Mouse (Mus musculus) gastrocnemius, adult 2 months (tissue): Measurements from ENCODE around the gene Anks1b. TPM values are rescaled to one million over a fixed set of nuclear protein-coding genes. Genes with fewer than 3 reads are reported as not detected.

Experiments
- DNase-seq: peaks from one replicate; pipeline ENCODE4 v3.0.0; 2022
- H3K27ac ChIP-seq: fragments of 200-600 bp; 2 replicates; pipeline ENCODE4 v1.8.1; 2022; ENCODE audit warnings: mild to moderate bottlenecking
- H3K4me3 ChIP-seq: fragments of 200-600 bp; 2 replicates; pipeline ENCODE4 v1.8.1; 2022; ENCODE audit warnings: mild to moderate bottlenecking, moderate library complexity
- CTCF ChIP-seq: fragments of 200-600 bp; IDR thresholded peaks from 2 replicates; pipeline ENCODE4 v1.8.1; 2022; ENCODE audit warnings: antibody characterized with exemption, mild to moderate bottlenecking, moderate library complexity
- intact Hi-C: fragments of 180-260 bp; cut with DNase I; formaldehyde crosslinking; loops from one replicate; pipeline ENCODE4 v1.15.1; 2025
- total RNA-seq, 2 experiments: library from RNA; stranded (reverse); gene quantifications; 2 replicates each; pipeline ENCODE4 v1.2.3; 2021

Anks1b gene
- total RNA-seq, 2 experiments from 2014 or later = 0.20 to 0.22 TPM

- Histone ChIP-seq H3K4me3 (no peak overlapping the region), H3K27ac (no peak overlapping the region)
- intact Hi-C loops = no loop called here
- no peak for DNase-seq
- no peak for TF ChIP-seq CTCF
Observed at GRCm38 (mm10) chr10:90839611-90840335, 966.5 kb downstream of the Anks1b start.

- DNase-seq = no peak
- intact Hi-C loops = no loop called here
- Histone ChIP-seq H3K4me3 (no peak overlapping the region), H3K27ac (no peak overlapping the region)
- no peak for TF ChIP-seq CTCF
Observed at GRCm38 (mm10) chr10:90842398-90842797, 969.1 kb downstream of the Anks1b start.

- intact Hi-C loops = no loop called here
- no peak for TF ChIP-seq CTCF
Observed at GRCm38 (mm10) chr10:90851077-90851476, 977.8 kb downstream of the Anks1b start.

GRCm38 (mm10) chr10:90851999-90852398 is 978.7 kb downstream of the Anks1b start:
- no peak for DNase-seq
- no peak for TF ChIP-seq CTCF
- Histone ChIP-seq H3K4me3 (no peak overlapping the region), H3K27ac (no peak overlapping the region)
- intact Hi-C loops = no loop called here

More at GRCm38 (mm10) chr10:90851077-90851476, 977.8 kb downstream of the Anks1b start:
- H3K4me3 ChIP-seq = no peak overlapping the region
- no peak for DNase-seq
- H3K27ac ChIP-seq = no peak overlapping the region

GRCm38 (mm10) chr10:90852432-90852831 is 979.1 kb downstream of the Anks1b start:
- no peak for DNase-seq
- no peak for TF ChIP-seq CTCF
- H3K4me3 ChIP-seq = no peak overlapping the region
- intact Hi-C loops = no loop called here
- no peak overlapping the region for H3K27ac ChIP-seq

- intact Hi-C loops = no loop called here
- Histone ChIP-seq H3K4me3 (no peak overlapping the region), H3K27ac (no peak overlapping the region)
- TF ChIP-seq CTCF = no peak
- DNase-seq = no peak
Observed at GRCm38 (mm10) chr10:90856668-90857067, 983.4 kb downstream of the Anks1b start.

GRCm38 (mm10) chr10:90859665-90860523 is 986.6 kb downstream of the Anks1b start:
- intact Hi-C loops = no loop called here
- no peak for DNase-seq
- Histone ChIP-seq H3K27ac (no peak overlapping the region), H3K4me3 (no peak overlapping the region)
- no peak for TF ChIP-seq CTCF

- intact Hi-C loops = no loop called here
- TF ChIP-seq CTCF = no peak
- no peak overlapping the region for H3K27ac ChIP-seq
- H3K4me3 ChIP-seq = no peak overlapping the region
- DNase-seq = no peak
Observed at GRCm38 (mm10) chr10:90863881-90864598, 990.7 kb downstream of the Anks1b start.

- intact Hi-C loops = no loop called here
- no peak for TF ChIP-seq CTCF
- no peak overlapping the region for H3K27ac ChIP-seq
- DNase-seq = no peak
- H3K4me3 ChIP-seq = no peak overlapping the region
Observed at GRCm38 (mm10) chr10:90864599-90864889, 991.2 kb downstream of the Anks1b start.

- H3K4me3 ChIP-seq = no peak overlapping the region
- no peak for DNase-seq
- intact Hi-C loops = no loop called here
- TF ChIP-seq CTCF = no peak
- no peak overlapping the region for H3K27ac ChIP-seq
Observed at GRCm38 (mm10) chr10:90873204-90873603, 999.9 kb downstream of the Anks1b start.

GRCm38 (mm10) chr10:90874166-90874565 is 1000.9 kb downstream of the Anks1b start:
- Histone ChIP-seq H3K4me3 (no peak overlapping the region), H3K27ac (no peak overlapping the region)
- DNase-seq = no peak
- no peak for TF ChIP-seq CTCF
- intact Hi-C loops = no loop called here

GRCm38 (mm10) chr10:90880854-90881560 is 1007.7 kb downstream of the Anks1b start:
- intact Hi-C loops = no loop called here
- Histone ChIP-seq H3K4me3 (no peak overlapping the region), H3K27ac (no peak overlapping the region)
- no peak for TF ChIP-seq CTCF
- no peak for DNase-seq
